Mouse (Mus musculus) spleen, adult 10 weeks (tissue): ENCODE results near the gene Chrna4. TPM values are rescaled to one million over a fixed set of nuclear protein-coding genes. Genes with fewer than 3 reads are reported as not detected.

Experiments used
- polyA plus RNA-seq: library from polyadenylated mRNA; stranded (reverse); fragments of 350-450 nt; fragmentation: Illumina TruSeq; extraction: RNeasy Lipid Tissue Mini Kit (QIAGEN cat#74804); gene quantifications from one replicate; pipeline ENCODE4 v1.2.3, GENCODE M21; 2015; ENCODE audit warnings: low replicate concordance; ENCODE audit not compliant: insufficient read depth

Chrna4 gene
- not detected for polyA plus RNA-seq

GRCm38 (mm10) chr2:181043437-181043836 is at the start of gene Chrna4:
Gene Chrna4, minus strand, starts transcription at chr2:181043546.

GRCm38 (mm10) chr2:180986449-180986848 is 56.9 kb downstream of the Chrna4 start, which contains the start of gene Col20a1:
Gene Col20a1, plus strand, starts transcription at chr2:180986535.

Other genes starting within 250 kb of the Chrna4 start
- gene Ythdf1, start 122.6 kb downstream of the Chrna4 start, polyA plus RNA-seq, result 65.2 TPM
- gene Birc7, start 114.5 kb downstream of the Chrna4 start, polyA plus RNA-seq, result not detected
- 1.1 TPM for gene Nkain4, start 88.8 kb downstream of the Chrna4 start, polyA plus RNA-seq
- gene Arfgap1, start 76.3 kb downstream of the Chrna4 start, polyA plus RNA-seq, result 29.3 TPM
- 1.6 TPM for gene Col20a1, start 57.0 kb downstream of the Chrna4 start, polyA plus RNA-seq
- gene Kcnq2, start 91.8 kb upstream of the Chrna4 start, polyA plus RNA-seq, result not detected
- gene Eef1a2, start 113.5 kb upstream of the Chrna4 start, polyA plus RNA-seq, result not detected
- gene Ppdpf, start 143.7 kb upstream of the Chrna4 start, polyA plus RNA-seq, result 97.7 TPM
- gene Ptk6, start 159.2 kb upstream of the Chrna4 start, polyA plus RNA-seq, result 0.48 TPM
- gene Srms, start 169.6 kb upstream of the Chrna4 start, polyA plus RNA-seq, result 0.75 TPM
- not detected for gene Fndc11, start 176.5 kb upstream of the Chrna4 start, polyA plus RNA-seq
- 71.7 TPM for gene Helz2, start 198.5 kb upstream of the Chrna4 start, polyA plus RNA-seq
- gene Gmeb2, start 244.5 kb upstream of the Chrna4 start, polyA plus RNA-seq, result 38.0 TPM